Mouse (Mus musculus): Measurements from ENCODE around the gene Stra6l. TPM values are rescaled to one million over a fixed set of nuclear protein-coding genes. Genes with fewer than 3 reads are reported as not detected.

Gene Stra6l
- polyA plus RNA-seq, 1 experiment from 2014 or later = 0.14 TPM

GRCm38 (mm10) chr4:45833461-45833860, 15.0 kb upstream of the Stra6l start:
- no peak for DNase-seq (ENCODE audit: low spot score)

GRCm38 (mm10) chr4:45844355-45844754, 4.1 kb upstream of the Stra6l start:
- DNase-seq (ENCODE audit: low spot score) = peak; percentile 73

- DNase-seq (ENCODE audit: low spot score) = no peak
Measured at GRCm38 (mm10) chr4:45846263-45846662, 2.2 kb upstream of the Stra6l start.

- no peak for DNase-seq (ENCODE audit: low spot score)
Measured at GRCm38 (mm10) chr4:45848825-45849156, 327 bp downstream of the Stra6l start.

- DNase-seq (ENCODE audit: low spot score) = no peak
Measured at GRCm38 (mm10) chr4:45849419-45849818, 955 bp downstream of the Stra6l start.

- no peak for DNase-seq (ENCODE audit: low spot score)
Measured at GRCm38 (mm10) chr4:45851640-45852051, 3.2 kb downstream of the Stra6l start.

GRCm38 (mm10) chr4:45853496-45854246, 5.2 kb downstream of the Stra6l start:
- no peak for DNase-seq (ENCODE audit: low spot score)

- peak; percentile 36 for DNase-seq (ENCODE audit: low spot score)
Measured at GRCm38 (mm10) chr4:45855803-45856424, 7.5 kb downstream of the Stra6l start.

- no peak for DNase-seq (ENCODE audit: low spot score)
Measured at GRCm38 (mm10) chr4:45861160-45861559, 12.7 kb downstream of the Stra6l start.

- DNase-seq (ENCODE audit: low spot score) = no peak
Measured at GRCm38 (mm10) chr4:45867416-45867815, 19.0 kb downstream of the Stra6l start.

GRCm38 (mm10) chr4:45869021-45869815, 20.8 kb downstream of the Stra6l start:
- DNase-seq (ENCODE audit: low spot score) = no peak

- DNase-seq (ENCODE audit: low spot score) = no peak
Measured at GRCm38 (mm10) chr4:45872147-45872546, 23.7 kb downstream of the Stra6l start.

GRCm38 (mm10) chr4:45878929-45879328, 30.5 kb downstream of the Stra6l start:
- peak; percentile 53 for DNase-seq (ENCODE audit: low spot score)

- DNase-seq (ENCODE audit: low spot score) = no peak
Measured at GRCm38 (mm10) chr4:45882521-45882920, 34.1 kb downstream of the Stra6l start.

GRCm38 (mm10) chr4:45883250-45883649, 34.8 kb downstream of the Stra6l start:
- no peak for DNase-seq (ENCODE audit: low spot score)

- no peak for DNase-seq (ENCODE audit: low spot score)
Measured at GRCm38 (mm10) chr4:45889487-45889886, 41.0 kb downstream of the Stra6l start.

- peak; percentile 65 for DNase-seq (ENCODE audit: low spot score)
Measured at GRCm38 (mm10) chr4:45890066-45890761, 41.8 kb downstream of the Stra6l start, which contains the start of gene Ccdc180. Gene Ccdc180 (plus strand): TSS chr4:45890303.

- no peak for DNase-seq (ENCODE audit: low spot score)
Measured at GRCm38 (mm10) chr4:45896425-45897081, 48.1 kb downstream of the Stra6l start.

- no peak for DNase-seq (ENCODE audit: low spot score)
Measured at GRCm38 (mm10) chr4:45898413-45898812, 49.9 kb downstream of the Stra6l start.

- no peak for DNase-seq (ENCODE audit: low spot score)
Measured at GRCm38 (mm10) chr4:45909256-45909655, 60.8 kb downstream of the Stra6l start.

- no peak for DNase-seq (ENCODE audit: low spot score)
Measured at GRCm38 (mm10) chr4:45909924-45910323, 61.5 kb downstream of the Stra6l start.

All from thymus, postnatal 0 days (tissue).